Mouse (Mus musculus): ENCODE results near the gene Zfp598. TPM values are rescaled to one million over a fixed set of nuclear protein-coding genes. Genes with fewer than 3 reads are reported as not detected.

Gene Zfp598
- total RNA-seq, 2 experiments from 2014 or later = 17.7 to 20.2 TPM

GRCm38 (mm10) chr17:24722220-24722924 is 52.9 kb downstream of the Zfp598 start:
- no peak for DNase-seq

- DNase-seq = no peak
These were observed 53.8 kb downstream of the Zfp598 start for GRCm38 (mm10) chr17:24723122-24723880.

- DNase-seq = no peak
These were observed 54.3 kb downstream of the Zfp598 start for GRCm38 (mm10) chr17:24723881-24724180.

- DNase-seq = peak; percentile 90
These were observed 54.7 kb downstream of the Zfp598 start, which contains the start of gene Ndufb10 for GRCm38 (mm10) chr17:24724184-24724583. Gene Ndufb10, minus strand, starts transcription at chr17:24724478.

GRCm38 (mm10) chr17:24725637-24726390 is 56.3 kb downstream of the Zfp598 start:
- no peak for DNase-seq

- peak; percentile 81 for DNase-seq
These were observed 58.1 kb downstream of the Zfp598 start, which contains the start of gene Rpl3l for GRCm38 (mm10) chr17:24727618-24728017. Gene Rpl3l, plus strand, starts transcription at chr17:24727820.

GRCm38 (mm10) chr17:24728184-24728583 is 58.7 kb downstream of the Zfp598 start:
- no peak for DNase-seq

GRCm38 (mm10) chr17:24729067-24729466 is 59.6 kb downstream of the Zfp598 start:
- no peak for DNase-seq

GRCm38 (mm10) chr17:24730787-24731186 is 61.3 kb downstream of the Zfp598 start:
- DNase-seq = no peak

Other genes starting within 250 kb of the Zfp598 start
- 100 to 1,000 TPM; 134 to 161 TPM for gene Eci1, start 243.0 kb upstream of the Zfp598 start, total RNA-seq (2021)
- gene Dnase1l2, start 226.6 kb upstream of the Zfp598 start, total RNA-seq (2021) = 1 to 10 TPM; 1.0 to 1.5 TPM
- 10 to 100 TPM in 1 of 2 experiments, 1 to 10 TPM in 1; 9.4 to 10.2 TPM for gene E4f1, start 199.4 kb upstream of the Zfp598 start, total RNA-seq (2021)
- 10 to 100 TPM; 50.8 to 55.0 TPM for gene Pgp, start 199.3 kb upstream of the Zfp598 start, total RNA-seq (2021)
- not detected for gene Bricd5, start 195.8 kb upstream of the Zfp598 start, total RNA-seq (2021)
- 10 to 100 TPM; 10.5 to 11.7 TPM for gene Mlst8, start 190.6 kb upstream of the Zfp598 start, total RNA-seq (2021)
- gene Caskin1, start 181.1 kb upstream of the Zfp598 start, total RNA-seq (2021) = under 1 TPM; 0.10 to 0.11 TPM
- gene Traf7, start 141.7 kb upstream of the Zfp598 start, total RNA-seq (2021) = 10 to 100 TPM; 33.2 to 36.7 TPM
- under 1 TPM in 1 of 2 experiments, not detected in 1; 0.23 TPM for gene Rab26, start 135.5 kb upstream of the Zfp598 start, total RNA-seq (2021)
- gene Pkd1, start 119.9 kb upstream of the Zfp598 start, total RNA-seq (2021) = 10 to 100 TPM; 20.2 to 21.1 TPM
- gene Tsc2, start 37.1 kb upstream of the Zfp598 start, total RNA-seq (2021) = 10 to 100 TPM; 65.8 to 67.8 TPM
- 1 to 10 TPM; 2.6 to 4.2 TPM for gene Nthl1, start 37.0 kb upstream of the Zfp598 start, total RNA-seq (2021)
- gene Slc9a3r2, start 19.4 kb upstream of the Zfp598 start, total RNA-seq (2021) = 10 to 100 TPM; 36.6 to 41.8 TPM
- gene Npw, start 11.2 kb upstream of the Zfp598 start, total RNA-seq (2021) = not detected
- gene Syngr3, start 20.3 kb downstream of the Zfp598 start, total RNA-seq (2021) = not detected
- gene Gfer, start 26.5 kb downstream of the Zfp598 start, total RNA-seq (2021) = 10 to 100 TPM; 24.1 to 30.1 TPM
- gene Noxo1, start 26.5 kb downstream of the Zfp598 start, total RNA-seq (2021) = under 1 TPM; 0.59 to 0.61 TPM
- 10 to 100 TPM; 14.7 to 15.6 TPM for gene Tbl3, start 38.0 kb downstream of the Zfp598 start, total RNA-seq (2021)
- gene Rnf151, start 48.4 kb downstream of the Zfp598 start, total RNA-seq (2021) = not detected
- 100 to 1,000 TPM; 564 to 585 TPM for gene Rps2, start 48.4 kb downstream of the Zfp598 start, total RNA-seq (2021)
- 100 to 1,000 TPM; 493 to 532 TPM for gene Ndufb10, start 54.8 kb downstream of the Zfp598 start, total RNA-seq (2021)
- gene Rpl3l, start 58.1 kb downstream of the Zfp598 start, total RNA-seq (2021) = 100 to 1,000 TPM; 723 to 775 TPM
- 100 to 1,000 TPM; 164 to 180 TPM for gene Msrb1, start 67.0 kb downstream of the Zfp598 start, total RNA-seq (2021)
- gene Hs3st6, start 83.3 kb downstream of the Zfp598 start, total RNA-seq (2021) = not detected
- gene Meiob, start 134.6 kb downstream of the Zfp598 start, total RNA-seq (2021) = not detected
- gene Hagh, start 170.5 kb downstream of the Zfp598 start, total RNA-seq (2021) = 10 to 100 TPM; 73.3 to 77.5 TPM
- 10 to 100 TPM; 38.1 to 44.5 TPM for gene Fahd1, start 180.7 kb downstream of the Zfp598 start, total RNA-seq (2021)
- 1 to 10 TPM; 3.8 to 4.4 TPM for gene Igfals, start 196.3 kb downstream of the Zfp598 start, total RNA-seq (2021)
- 10 to 100 TPM; 10.2 to 13.1 TPM for gene Nubp2, start 216.7 kb downstream of the Zfp598 start, total RNA-seq (2021)
- 10 to 100 TPM; 27.8 to 31.5 TPM for gene Spsb3, start 217.0 kb downstream of the Zfp598 start, total RNA-seq (2021)
- gene Eme2, start 225.4 kb downstream of the Zfp598 start, total RNA-seq (2021) = 10 to 100 TPM in 1 of 2 experiments, 1 to 10 TPM in 1; 8.8 to 10.4 TPM
- gene Mrps34, start 225.4 kb downstream of the Zfp598 start, total RNA-seq (2021) = 100 to 1,000 TPM in 1 of 2 experiments, 10 to 100 TPM in 1; 85.9 to 105 TPM
- gene Nme3, start 226.8 kb downstream of the Zfp598 start, total RNA-seq (2021) = 1 to 10 TPM; 7.7 to 9.8 TPM